Mouse (Mus musculus) liver, postnatal 0 days (tissue): Measurements from ENCODE around the gene Tmem107.

ENCODE experiments used
- CTCF ChIP-seq: sonication (generic); IDR thresholded peaks from 2 replicates; pipeline ENCODE4 v1.5.1; 2016; ENCODE audit warnings: antibody characterized with exemption, low read depth
- EP300 ChIP-seq: IDR thresholded peaks from 2 replicates; pipeline ENCODE4 v1.6.1; 2016; ENCODE audit warnings: antibody characterized with exemption, low read depth, mild to moderate bottlenecking

- TF ChIP-seq CTCF (no peak), EP300 (no peak)
Observed at GRCm38 (mm10) chr11:69088103-69088855, 17.7 kb downstream of the Tmem107 start, which contains the start of gene Vamp2.
